ENCODE assay signal across 22 mouse cellular contexts in genomic region chr6:51757746-51758145, GRCm38 (mm10).
DNase-seq lines count a peak whose midpoint lies in the region; ATAC-seq and TF ChIP-seq lines count a peak whose summit lies in the region.
"Had no signal": no experiment of that assay in that cellular context is flagged by ENCODE, and none has a peak within 500 bp of the region (broad histone marks: within the 10 kb centered on the region; RNA-seq: fewer than 3 reads in every experiment).

No protein-coding gene starts in this region.

- H3K4me2 ChIP-seq in hindbrain, embryonic 12.5 days (replicated peaks), result no peak overlapping the region
- no peak overlapping the region for H3K4me2 ChIP-seq in hindbrain, embryonic 16.5 days (ENCODE audit: low read length)
- H3K4me2 ChIP-seq in hindbrain, embryonic 15.5 days, result no peak overlapping the region
- peak overlapping the region; percentile 36 for H3K4me2 ChIP-seq in myocyte (ENCODE audit: low read depth)
- H3K4me2 ChIP-seq: forebrain, embryonic 13.5 days; heart, embryonic 13.5 days; intestine, embryonic 15.5 days had no signal

- no peak for TF ChIP-seq POLR2A in myocyte (IDR thresholded peaks at IDR 0.05; ENCODE audit: insufficient read length, low read depth)

- H3K9me3 ChIP-seq in hindbrain, embryonic 12.5 days (replicated peaks), result no peaks in the 10 kb centered on the region
- H3K9me3 ChIP-seq in hindbrain, embryonic 16.5 days (ENCODE audit: control insufficient read depth, low read length), result no peaks in the 10 kb centered on the region
- no peaks in the 10 kb centered on the region for H3K9me3 ChIP-seq in hindbrain, embryonic 15.5 days
- H3K9me3 ChIP-seq in hindbrain, embryonic 10.5 days, result no peaks in the 10 kb centered on the region
- H3K9me3 ChIP-seq: forebrain, embryonic 10.5 days; forebrain, embryonic 13.5 days; heart, embryonic 10.5 days; heart, embryonic 13.5 days; intestine, embryonic 15.5 days had no signal

- H3K27me3 ChIP-seq in hindbrain, embryonic 12.5 days, result no peaks in the 10 kb centered on the region
- H3K27me3 ChIP-seq in hindbrain, embryonic 16.5 days (replicated peaks; ENCODE audit: control insufficient read depth, insufficient read depth, low read length), result no peaks in the 10 kb centered on the region
- no peaks in the 10 kb centered on the region for H3K27me3 ChIP-seq in hindbrain, embryonic 15.5 days
- no peaks in the 10 kb centered on the region for H3K27me3 ChIP-seq in hindbrain, embryonic 10.5 days (ENCODE audit: insufficient read depth, poor library complexity, severe bottlenecking)
- no peaks in the 10 kb centered on the region for H3K27me3 ChIP-seq in myocyte (ENCODE audit: control insufficient read depth, insufficient read depth, insufficient read length)
- H3K27me3 ChIP-seq: forebrain, embryonic 13.5 days; intestine, embryonic 15.5 days had no signal

- WGBS in hindbrain, embryonic 12.5 days, result 83% methylated on average over 4 of the region's 4 CpGs
- WGBS in hindbrain, embryonic 16.5 days, result 74% methylated on average over 4 of the region's 4 CpGs
- WGBS in hindbrain, embryonic 15.5 days, result 77% methylated on average over 4 of the region's 4 CpGs
- WGBS in hindbrain, embryonic 10.5 days, result 94% methylated on average over 4 of the region's 4 CpGs

- H3K4me1 ChIP-seq in hindbrain, embryonic 12.5 days, result peaks cover 6% of the 10 kb centered on the region
- H3K4me1 ChIP-seq in hindbrain, embryonic 16.5 days (ENCODE audit: control insufficient read depth, insufficient read depth, low read depth, low read length), result peaks cover 5% of the 10 kb centered on the region
- peaks cover 12% of the 10 kb centered on the region for H3K4me1 ChIP-seq in hindbrain, embryonic 15.5 days (replicated peaks)
- peaks cover 8% of the 10 kb centered on the region; the same call in 1 of the 2 replicates for H3K4me1 ChIP-seq in hindbrain, embryonic 10.5 days (replicated peaks)
- H3K4me1 ChIP-seq: heart, embryonic 13.5 days; intestine, embryonic 15.5 days had no signal

- no peaks in the 10 kb centered on the region for H3K36me3 ChIP-seq in hindbrain, embryonic 12.5 days
- no peaks in the 10 kb centered on the region for H3K36me3 ChIP-seq in hindbrain, embryonic 16.5 days (ENCODE audit: control insufficient read depth, insufficient read depth, low read length)
- H3K36me3 ChIP-seq in hindbrain, embryonic 15.5 days, result no peaks in the 10 kb centered on the region
- H3K36me3 ChIP-seq in hindbrain, embryonic 10.5 days, result no peaks in the 10 kb centered on the region
- H3K36me3 ChIP-seq in myocyte (ENCODE audit: control insufficient read depth, insufficient read depth), result no peaks in the 10 kb centered on the region
- H3K36me3 ChIP-seq: forebrain, embryonic 10.5 days; heart, embryonic 10.5 days; heart, embryonic 13.5 days; intestine, embryonic 15.5 days had no signal

- 0 out of 2 replicates have a peak overlapping the region, but pooled peaks have one; percentile 30 for H3K27ac ChIP-seq in hindbrain, embryonic 12.5 days
- no peak overlapping the region for H3K27ac ChIP-seq in hindbrain, embryonic 16.5 days (ENCODE audit: low read depth, low read length)
- peak overlapping the region; percentile 7; the same call in 1 of the 2 replicates for H3K27ac ChIP-seq in hindbrain, embryonic 15.5 days (replicated peaks)
- H3K27ac ChIP-seq in hindbrain, embryonic 10.5 days, result no peak overlapping the region
- H3K27ac ChIP-seq: forebrain, embryonic 10.5 days; forebrain, embryonic 13.5 days; heart, adult 2 months; heart, embryonic 10.5 days; heart, embryonic 13.5 days; intestine, embryonic 15.5 days had no signal

- ATAC-seq in hindbrain, embryonic 12.5 days (ENCODE audit: low FRiP score), result no peak
- no peak for ATAC-seq in hindbrain, embryonic 16.5 days
- no peak for ATAC-seq in hindbrain, embryonic 15.5 days (ENCODE audit: low FRiP score, low read depth)
- ATAC-seq: CD4-positive, CD25-positive, alpha-beta regulatory T cell, adult 4 months; forebrain, embryonic 13.5 days; forebrain, embryonic 16.5 days; intestine, embryonic 15.5 days had no signal

- no peak overlapping the region for H3K9ac ChIP-seq in hindbrain, embryonic 12.5 days
- H3K9ac ChIP-seq in hindbrain, embryonic 16.5 days (ENCODE audit: low read depth, low read length), result no peak overlapping the region
- H3K9ac ChIP-seq in hindbrain, embryonic 15.5 days, result no peak overlapping the region
- H3K9ac ChIP-seq: forebrain, embryonic 13.5 days; heart, embryonic 13.5 days; intestine, embryonic 15.5 days had no signal

- H3K4me3 ChIP-seq in hindbrain, embryonic 12.5 days, result no peak overlapping the region
- no peak overlapping the region for H3K4me3 ChIP-seq in hindbrain, embryonic 16.5 days (ENCODE audit: low read length)
- no peak overlapping the region for H3K4me3 ChIP-seq in hindbrain, embryonic 15.5 days
- H3K4me3 ChIP-seq in hindbrain, embryonic 10.5 days, result no peak overlapping the region
- no peak overlapping the region for H3K4me3 ChIP-seq in myocyte
- H3K4me3 ChIP-seq: forebrain, embryonic 10.5 days; forebrain, embryonic 13.5 days; heart, adult 2 months; heart, embryonic 10.5 days; heart, embryonic 13.5 days; intestine, embryonic 15.5 days had no signal

- DNase-seq in cerebellum, postnatal 10 days, result peak; percentile 52 to 73
- DNase-seq in cerebellum, adult 9-11 months, result no peak
- DNase-seq in hindbrain, embryonic 10.5 days (ENCODE audit: low spot score), result no peak
- DNase-seq in kidney, adult 9 months, result no peak
- DNase-seq: gastrocnemius, postnatal 10 days; gastrocnemius, postnatal 36 days; heart, adult 2 months; heart, postnatal 14 days; heart, postnatal 4 days; kidney, adult 11 months; kidney, adult 8-10 months had no signal

- no peak overlapping the region for H3ac ChIP-seq in myocyte (ENCODE audit: control insufficient read depth, insufficient read length)

- no peaks in the 10 kb centered on the region for H3K79me2 ChIP-seq in myocyte (ENCODE audit: control insufficient read depth, insufficient read depth)

TF ChIP-seq in myocyte, 11 proteins besides CTCF, POLR2A, EP300 and RAD21:
- TF ChIP-seq POLR2AphosphoS2 (IDR thresholded peaks at IDR 0.05; ENCODE audit: insufficient read length, low read depth) (no peak), TCF12 (IDR thresholded peaks at IDR 0.05; ENCODE audit: insufficient read depth, poor library complexity, severe bottlenecking) (no peak), TCF3 (IDR thresholded peaks at IDR 0.05; ENCODE audit: insufficient read length, low read depth) (no peak), MYOD1 (IDR thresholded peaks at IDR 0.05; ENCODE audit: control insufficient read depth in 1 of 3, insufficient read length in 2 of 3, low read depth in 2 of 3) (no peak), MYOG (IDR thresholded peaks at IDR 0.05; ENCODE audit: control insufficient read depth in 1 of 3, insufficient read depth in 1 of 3, insufficient read length in 2 of 3, low read depth in 2 of 3) (no peak), SRF (IDR thresholded peaks at IDR 0.05; ENCODE audit: control insufficient read depth, insufficient read length, low read depth) (no peak), REST (IDR thresholded peaks at IDR 0.05; ENCODE audit: insufficient read depth, insufficient read length) (no peak), E2F4 (IDR thresholded peaks at IDR 0.05; ENCODE audit: insufficient read depth) (no peak), USF1 (IDR thresholded peaks at IDR 0.05; ENCODE audit: low read depth) (no peak), MAX (IDR thresholded peaks at IDR 0.05; ENCODE audit: low read depth) (no peak), CEBPB (IDR thresholded peaks at IDR 0.05; ENCODE audit: insufficient read depth, poor library complexity, severe bottlenecking) (no peak)

Comparison
In these comparisons a context has a peak if more than half of its experiments do, and no peak if none do; other contexts are left out.
1. DNase-seq: peak in cerebellum, postnatal 10 days (2 of 2); none in cerebellum, adult 9-11 months (single experiment), hindbrain, embryonic 10.5 days (single experiment) and kidney, adult 9 months (single experiment).
2. H3K27ac ChIP-seq: peak in hindbrain, embryonic 12.5 days (single experiment) and hindbrain, embryonic 15.5 days (single experiment); none in hindbrain, embryonic 16.5 days (single experiment) and hindbrain, embryonic 10.5 days (single experiment).